Mouse (Mus musculus): ENCODE measurements around the gene Rnf212b. TPM values are rescaled to one million over a fixed set of nuclear protein-coding genes. Genes with fewer than 3 reads are reported as not detected.

Gene Rnf212b
- total RNA-seq, 2 experiments from 2014 or later: not detected

DNA sequence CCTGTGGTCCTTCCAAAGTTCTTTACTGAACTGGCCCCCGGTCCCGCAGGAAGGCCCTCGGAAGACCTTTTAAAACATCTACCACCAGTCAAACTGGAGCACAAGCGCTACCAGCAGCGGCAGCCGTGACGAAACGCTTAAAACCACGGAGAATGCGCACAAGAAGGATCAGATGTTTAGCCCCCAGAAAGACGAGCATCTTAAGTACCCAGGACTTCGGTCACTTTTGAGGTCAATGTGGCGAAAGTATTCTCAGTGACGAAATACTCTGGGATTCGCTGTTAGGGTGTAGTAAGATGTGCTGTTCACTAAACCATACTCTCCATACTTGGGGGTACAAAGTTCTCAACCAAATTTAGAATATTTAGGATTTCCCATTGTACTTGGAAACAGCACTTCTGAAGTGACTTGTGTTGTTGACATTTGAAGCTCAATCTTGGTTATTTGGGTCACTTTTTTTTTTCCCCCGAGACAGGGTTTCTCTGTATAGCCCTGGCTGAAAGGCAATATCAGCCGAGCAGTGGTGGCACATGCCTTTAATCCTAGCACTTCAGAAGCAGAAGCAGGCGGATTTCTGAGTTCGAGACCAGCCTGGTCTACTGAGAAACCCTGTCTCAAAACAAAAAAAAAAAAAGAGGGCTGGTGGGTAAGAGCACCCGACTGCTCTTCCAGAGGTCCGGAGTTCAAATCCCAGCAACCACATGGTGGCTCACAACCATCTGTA, 50.5 kb downstream of the Rnf212b start:
- intact Hi-C loops (cut with DNase I): no loop called here

GRCm38 (mm10) chr14:54865626-54866025, 51.7 kb downstream of the Rnf212b start:
- intact Hi-C loops (cut with DNase I): no loop called here
- no peak for DNase-seq (ENCODE audit: extremely low spot score in 1 of 2, low spot score in 2 of 2)

More for the DNA sequence above, 50.5 kb downstream of the Rnf212b start:
- no peak for DNase-seq (ENCODE audit: extremely low spot score in 1 of 2, low spot score in 2 of 2)

- intact Hi-C loops (cut with DNase I): no loop called here
Measured at GRCm38 (mm10) chr14:54866268-54866667, 52.3 kb downstream of the Rnf212b start.

DNA sequence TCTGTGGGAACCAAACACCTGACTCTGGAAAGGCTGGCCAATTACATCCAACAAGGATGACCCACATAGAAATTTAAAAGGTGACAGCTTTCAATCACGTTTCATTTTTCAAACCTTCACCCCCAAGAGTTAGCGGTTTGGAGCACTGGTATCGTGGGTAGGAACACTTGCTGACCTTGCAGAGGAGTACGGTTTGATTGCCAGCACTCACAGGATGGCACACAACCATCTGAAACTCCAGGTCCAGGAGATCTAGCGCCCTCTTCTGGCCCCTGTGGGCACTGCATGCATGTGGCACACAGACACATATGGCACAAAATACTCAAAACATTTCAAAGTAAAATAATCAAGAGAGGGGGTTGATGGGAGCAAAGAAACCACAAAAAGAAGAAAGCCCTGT, 53.0 kb downstream of the Rnf212b start:
- no peak for DNase-seq (ENCODE audit: extremely low spot score in 1 of 2, low spot score in 2 of 2)
- intact Hi-C loops (cut with DNase I): no loop called here

More at GRCm38 (mm10) chr14:54866268-54866667, 52.3 kb downstream of the Rnf212b start:
- no peak for DNase-seq (ENCODE audit: extremely low spot score in 1 of 2, low spot score in 2 of 2)

GRCm38 (mm10) chr14:54868026-54868425, 54.1 kb downstream of the Rnf212b start:
- intact Hi-C loops (cut with DNase I): no loop called here
- no peak for DNase-seq (ENCODE audit: extremely low spot score in 1 of 2, low spot score in 2 of 2)

GRCm38 (mm10) chr14:54870861-54871260, 56.9 kb downstream of the Rnf212b start, which contains the start of gene Homez:
Gene Homez (minus strand): TSS chr14:54870961.
- intact Hi-C loops (cut with DNase I): no loop called here
- DNase-seq (ENCODE audit: extremely low spot score in 1 of 2, low spot score in 2 of 2): no peak

GRCm38 (mm10) chr14:54874165-54874564, 60.2 kb downstream of the Rnf212b start:
- intact Hi-C loops (cut with DNase I): no loop called here
- DNase-seq (ENCODE audit: extremely low spot score in 1 of 2, low spot score in 2 of 2): no peak

DNA sequence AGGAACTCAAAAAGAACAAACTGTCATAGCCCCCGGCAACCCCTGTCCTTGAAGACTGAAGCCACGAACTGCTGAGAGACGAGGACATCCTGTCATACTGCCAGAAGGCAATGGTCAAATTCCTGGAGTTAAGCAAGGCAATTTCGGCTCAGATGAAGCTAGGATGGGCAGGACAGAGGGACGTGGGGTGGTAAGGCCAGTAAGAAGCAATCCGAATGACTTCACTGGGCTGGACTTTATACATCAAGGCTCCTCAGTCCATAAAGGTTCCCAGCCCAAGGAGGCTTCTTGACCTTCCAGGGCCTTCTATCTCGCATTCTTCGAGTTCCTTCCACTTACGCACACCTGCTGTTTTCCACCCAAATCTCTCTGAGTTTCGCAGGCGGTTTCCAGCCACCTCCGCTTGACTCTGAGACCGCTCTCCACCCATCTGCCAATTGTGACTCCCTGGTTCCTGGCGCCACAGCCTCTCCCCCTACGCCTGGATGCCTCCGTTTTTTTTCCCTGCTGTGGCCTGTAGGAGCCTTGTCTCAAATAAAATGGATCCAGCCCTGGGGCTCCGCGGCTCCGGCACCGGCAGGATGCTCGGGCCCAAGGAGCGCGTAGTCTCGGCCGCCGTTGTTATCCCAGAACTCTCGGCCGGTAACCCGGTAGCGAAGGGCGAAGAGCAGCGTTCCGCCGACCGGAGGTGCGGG, 62.0 kb downstream of the Rnf212b start:
- intact Hi-C loops (cut with DNase I): no loop called here
- no peak for DNase-seq (ENCODE audit: extremely low spot score in 1 of 2, low spot score in 2 of 2)

GRCm38 (mm10) chr14:54876539-54877047, 62.7 kb downstream of the Rnf212b start:
- intact Hi-C loops (cut with DNase I): no loop called here

DNA sequence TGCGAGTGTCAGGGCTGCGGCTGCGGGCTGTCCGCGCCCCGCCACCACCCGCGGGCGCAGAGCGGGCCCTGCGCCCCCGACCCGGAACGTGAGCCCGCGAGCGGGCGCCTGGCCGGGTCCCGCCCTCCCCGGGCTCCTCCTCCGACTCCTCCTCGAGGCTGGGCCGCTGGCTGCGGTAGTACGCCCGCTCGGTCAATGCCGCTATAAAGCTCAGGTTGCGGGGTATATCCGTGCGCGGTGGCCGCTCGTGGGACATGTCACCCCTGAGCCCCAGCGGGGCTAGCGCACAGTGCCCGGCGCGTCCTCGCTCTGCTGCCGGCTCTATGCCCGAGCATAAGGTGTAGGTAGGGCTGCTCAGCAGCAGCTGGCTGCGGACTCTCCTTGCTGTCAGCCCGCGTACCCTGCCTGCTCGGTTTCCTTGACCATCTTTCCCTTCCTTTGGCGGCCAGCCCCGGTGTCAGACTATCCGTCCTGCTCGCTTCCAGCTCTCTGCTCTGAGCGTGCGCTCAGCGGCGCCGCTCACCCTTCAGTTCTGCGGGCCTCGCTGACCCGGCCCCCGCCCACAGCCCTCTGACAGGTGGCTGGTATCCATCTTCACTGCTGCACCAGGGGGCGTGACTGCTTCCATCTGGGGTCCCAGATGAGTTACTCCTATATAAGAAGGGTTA, 63.2 kb downstream of the Rnf212b start, which contains the start of gene Ppp1r3e:
TSS of gene Ppp1r3e (minus strand) at position 503 of the 668 bp plus-strand sequence.
- DNase-seq (ENCODE audit: extremely low spot score in 1 of 2, low spot score in 2 of 2): peak in 1 of 2 experiments; percentile 81

More at GRCm38 (mm10) chr14:54876539-54877047, 62.7 kb downstream of the Rnf212b start:
- DNase-seq (ENCODE audit: extremely low spot score in 1 of 2, low spot score in 2 of 2): peak; percentile 82 to 94

DNA sequence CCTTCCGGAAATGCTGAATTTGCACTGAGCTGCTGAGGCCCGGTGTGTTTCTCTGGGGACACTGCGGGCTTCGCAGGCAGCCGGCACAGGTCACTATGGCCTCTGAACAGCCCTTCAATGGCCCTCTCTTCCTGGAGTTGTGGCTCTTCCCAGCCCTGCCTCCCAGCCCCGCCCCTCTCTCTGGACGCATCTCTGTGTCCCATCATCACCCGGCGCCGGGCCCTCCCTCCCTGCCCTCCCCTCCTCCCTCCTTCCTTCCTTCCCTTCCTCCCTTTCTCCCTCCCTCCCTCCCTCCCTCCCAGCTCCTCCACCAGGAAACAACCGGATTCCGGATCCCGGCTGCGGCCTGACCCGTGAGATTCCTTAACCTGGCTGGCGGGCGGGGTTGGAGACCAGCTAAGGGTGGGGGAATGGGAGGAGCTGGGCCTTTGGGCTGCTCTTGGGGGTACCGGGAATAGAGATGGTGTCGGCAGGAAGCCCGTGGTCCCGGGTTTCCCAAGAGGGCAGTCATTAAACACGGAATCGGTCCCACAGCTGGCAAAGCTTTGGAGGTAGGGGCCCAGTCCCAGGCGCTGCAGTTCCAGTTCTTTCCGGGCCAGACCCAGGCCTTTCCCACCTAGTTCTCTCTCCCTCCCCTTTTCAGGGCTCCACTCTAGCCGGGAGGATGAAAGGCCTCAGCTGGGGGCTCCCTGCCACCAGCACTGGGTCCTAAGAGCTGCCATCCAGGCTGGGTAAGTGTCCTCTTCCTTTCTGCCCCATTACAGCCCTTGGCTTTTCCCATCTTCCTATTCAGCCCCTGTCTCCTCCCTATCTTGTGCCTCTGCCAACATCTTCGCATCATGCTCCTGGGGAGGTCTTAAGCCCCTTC, 69.4 kb downstream of the Rnf212b start, which contains the start of the genes Bcl2l2 and Gm20521:
TSS of gene Bcl2l2 (plus strand) at position 224 of the 868 bp plus-strand sequence.
TSS of gene Gm20521 (plus strand) at position 288 of the 868 bp plus-strand sequence.
- intact Hi-C loops (cut with DNase I): no loop called here
- peak; percentile 63 to 94 for DNase-seq (ENCODE audit: extremely low spot score in 1 of 2, low spot score in 2 of 2)

More for the DNA sequence above, 63.2 kb downstream of the Rnf212b start, which contains the start of gene Ppp1r3e:
- intact Hi-C loops (cut with DNase I): no loop called here

DNA sequence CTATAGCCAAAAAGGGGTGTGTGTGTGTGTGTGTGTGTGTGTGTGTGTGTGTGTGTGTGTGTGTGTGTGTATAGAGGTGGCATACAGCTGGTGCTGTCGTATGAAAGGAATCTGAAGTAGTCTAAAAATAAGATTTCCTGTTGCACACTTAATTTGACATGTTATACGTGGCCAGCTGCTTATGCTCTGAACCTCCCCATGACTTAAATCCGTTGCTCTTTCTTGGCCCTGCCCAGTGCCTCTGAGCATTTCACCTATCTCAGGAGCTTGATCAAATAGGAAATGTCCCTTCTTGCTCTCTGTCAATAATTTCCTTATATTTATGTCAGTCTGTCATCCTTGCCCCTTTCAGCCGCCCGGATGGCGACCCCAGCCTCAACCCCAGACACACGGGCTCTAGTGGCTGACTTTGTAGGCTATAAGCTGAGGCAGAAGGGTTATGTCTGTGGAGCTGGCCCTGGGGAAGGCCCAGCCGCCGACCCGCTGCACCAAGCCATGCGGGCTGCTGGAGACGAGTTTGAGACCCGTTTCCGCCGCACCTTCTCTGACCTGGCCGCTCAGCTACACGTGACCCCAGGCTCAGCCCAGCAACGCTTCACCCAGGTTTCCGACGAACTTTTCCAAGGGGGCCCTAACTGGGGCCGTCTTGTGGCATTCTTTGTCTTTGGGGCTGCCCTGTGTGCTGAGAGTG, 70.2 kb downstream of the Rnf212b start:
- intact Hi-C loops (cut with DNase I): no loop called here
- DNase-seq (ENCODE audit: extremely low spot score in 1 of 2, low spot score in 2 of 2): no peak

DNA sequence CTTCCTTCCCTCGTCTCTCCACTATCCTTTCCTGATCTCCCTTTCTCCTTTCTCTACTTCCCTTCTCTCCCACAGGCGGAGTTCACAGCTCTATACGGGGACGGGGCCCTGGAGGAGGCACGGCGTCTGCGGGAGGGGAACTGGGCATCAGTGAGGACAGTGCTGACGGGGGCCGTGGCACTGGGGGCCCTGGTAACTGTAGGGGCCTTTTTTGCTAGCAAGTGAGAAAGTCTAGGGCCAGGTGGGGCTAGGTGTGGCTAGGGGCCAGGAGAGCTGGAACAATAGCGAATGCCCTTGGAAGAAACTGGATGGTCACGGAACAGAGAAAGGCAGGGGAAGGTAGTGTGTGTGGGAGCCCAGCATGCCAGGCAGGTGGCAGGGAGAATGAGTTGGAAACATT, 71.4 kb downstream of the Rnf212b start:
- no peak for DNase-seq (ENCODE audit: extremely low spot score in 1 of 2, low spot score in 2 of 2)
- intact Hi-C loops (cut with DNase I): no loop called here

DNA sequence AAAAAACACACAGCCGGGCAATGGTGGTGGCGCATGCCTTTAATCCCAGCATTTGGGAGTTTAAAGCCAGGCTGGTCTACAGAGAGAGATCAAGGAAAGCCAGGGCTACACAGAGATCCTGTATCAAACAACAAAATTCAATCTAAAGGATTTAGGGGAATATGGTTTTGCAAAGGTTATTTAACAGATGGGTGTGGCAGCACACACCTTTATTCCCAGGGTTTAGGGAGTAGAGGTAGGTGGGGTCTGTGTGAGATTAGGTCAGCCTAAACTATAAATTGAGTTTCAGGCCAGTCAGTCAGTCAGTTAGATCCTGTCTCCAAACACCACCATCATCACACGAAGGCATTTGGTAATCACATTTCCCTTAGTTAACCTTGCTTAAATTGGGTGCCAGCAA, 78.3 kb downstream of the Rnf212b start, which contains the start of gene Pabpn1:
TSS of gene Pabpn1 (plus strand) at position 301 of the 400 bp plus-strand sequence.
- intact Hi-C loops (cut with DNase I): loop anchor here (5.0 kb wide), 1 partner anchor 210 kb away; no protein-coding TSS in a partner anchor
- no peak for DNase-seq (ENCODE audit: extremely low spot score in 1 of 2, low spot score in 2 of 2)

DNA sequence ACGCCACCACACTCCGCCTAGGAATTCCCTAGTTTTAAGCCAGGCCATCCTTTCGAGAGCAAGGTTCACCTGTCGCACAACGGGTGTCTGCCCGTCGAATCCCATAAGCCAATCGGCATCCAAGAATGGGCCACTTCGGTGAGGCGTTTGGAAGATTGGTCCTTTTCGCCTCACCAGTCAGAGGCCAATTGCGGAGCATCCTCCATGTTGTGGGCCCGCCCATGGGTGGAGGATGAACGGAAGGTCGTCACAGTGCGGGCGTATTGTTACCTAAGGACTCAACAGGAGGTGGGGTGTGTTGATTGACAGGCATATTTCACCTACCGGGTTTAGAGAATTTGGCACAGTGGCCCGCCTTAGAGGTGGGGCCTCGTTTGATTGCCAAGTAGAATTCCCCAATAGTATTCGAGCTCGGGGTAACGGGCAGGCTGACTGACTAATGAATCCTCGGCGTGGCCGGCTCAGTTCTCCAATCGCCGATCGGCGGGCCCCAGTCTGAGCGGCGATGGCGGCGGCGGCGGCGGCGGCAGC, 79.8 kb downstream of the Rnf212b start:
- DNase-seq (ENCODE audit: extremely low spot score in 1 of 2, low spot score in 2 of 2): peak; percentile 97 to 99
- intact Hi-C loops (cut with DNase I): loop anchor here (5.0 kb wide), 1 partner anchor 209 kb away; no protein-coding TSS in a partner anchor

- DNase-seq (ENCODE audit: extremely low spot score in 1 of 2, low spot score in 2 of 2): peak in 1 of 2 experiments; percentile 81
- intact Hi-C loops (cut with DNase I): loop anchor here (5.0 kb wide), 1 partner anchor 208 kb away; no protein-coding TSS in a partner anchor
Measured at GRCm38 (mm10) chr14:54894296-54895151, 80.6 kb downstream of the Rnf212b start.

All from left cerebral cortex, postnatal 10 days (tissue).